9 mouse cellular contexts compared by ENCODE assay signal in the genomic region with DNA sequence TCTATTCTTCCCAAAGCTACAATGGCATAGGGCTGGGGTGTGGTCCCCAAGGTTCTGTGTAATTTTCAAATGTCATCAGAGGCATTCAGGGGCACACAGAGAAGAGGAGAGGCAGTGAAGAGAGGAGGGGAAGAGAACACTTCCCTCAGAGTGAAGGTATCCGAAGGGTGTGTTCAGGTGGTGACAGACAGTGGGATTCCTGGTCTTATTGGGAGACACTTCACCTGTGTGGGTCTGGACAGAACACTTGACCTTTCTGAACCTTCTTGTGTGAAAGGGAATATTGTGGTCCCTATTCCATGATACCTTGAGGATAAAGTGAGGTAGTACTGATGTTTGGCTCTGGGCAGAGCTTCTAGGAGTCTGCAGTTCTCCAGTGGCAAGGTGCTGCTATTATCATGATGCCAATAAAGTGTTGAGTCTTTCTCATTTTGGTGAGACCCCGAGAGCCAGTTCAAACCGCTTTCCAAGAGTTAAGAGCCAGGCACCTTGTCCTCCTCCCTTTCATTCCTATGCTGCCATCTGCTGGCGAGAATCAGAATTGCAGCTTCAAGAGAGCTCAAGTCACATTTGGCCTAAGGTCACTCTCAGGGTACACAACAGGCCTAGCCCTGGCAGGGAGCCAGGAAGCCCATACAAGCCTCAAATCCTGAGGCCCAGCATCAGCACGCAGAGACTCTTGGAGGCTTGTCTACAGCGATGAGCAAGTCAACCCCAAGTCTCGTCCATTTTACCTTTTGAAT. TPM values are rescaled to one million over a fixed set of nuclear protein-coding genes. Genes with fewer than 3 reads are reported as not detected.
DNase-seq lines count a peak whose midpoint lies in the region; ATAC-seq lines count a peak whose summit lies in the region.
"Had no signal": no experiment of that assay in that cellular context is flagged by ENCODE, and none has a peak within 500 bp of the region (broad histone marks: within the 10 kb centered on the region; RNA-seq: fewer than 3 reads in every experiment).

No protein-coding gene starts in this region.

- no peaks in the 10 kb centered on the region for H3K4me1 ChIP-seq in hindbrain, embryonic 12.5 days

- H3K27me3 ChIP-seq in hindbrain, embryonic 12.5 days, result 0 out of 2 replicates have a peak, but pooled peaks cover 3% of the 10 kb centered on the region

- no peak overlapping the region for H3K27ac ChIP-seq in hindbrain, embryonic 12.5 days

- peak; percentile 46 for ATAC-seq in hindbrain, embryonic 12.5 days (ENCODE audit: low FRiP score)

- no peak overlapping the region for H3K9ac ChIP-seq in hindbrain, embryonic 12.5 days

- H3K9me3 ChIP-seq in hindbrain, embryonic 12.5 days (replicated peaks), result no peaks in the 10 kb centered on the region
- H3K9me3 ChIP-seq: megakaryocyte, embryonic 14.5 days had no signal

- no peaks in the 10 kb centered on the region for H3K36me3 ChIP-seq in hindbrain, embryonic 12.5 days

- no peak overlapping the region for H3K4me3 ChIP-seq in hindbrain, embryonic 12.5 days
- H3K4me3 ChIP-seq: megakaryocyte, embryonic 14.5 days had no signal

- 24% methylated on average over 7 of the region's 7 CpGs for WGBS in hindbrain, embryonic 12.5 days

- DNase-seq in Muller cell, postnatal 12 days (ENCODE audit: inconsistent ontology term), result peak; percentile 47
- DNase-seq in cerebellum, adult 8-10 months, result peak; percentile 93
- DNase-seq in frontal cortex, adult 2 months (ENCODE audit: extremely low spot score in 1 of 2, low spot score in 1 of 2), result peak; percentile 65 to 94
- peak; percentile 66 for DNase-seq in layer of hippocampus, adult 9-11 months
- DNase-seq in lung, postnatal 25 days (ENCODE audit: low spot score), result peak; percentile 83
- DNase-seq in retina, postnatal 7 days (ENCODE audit: low read depth, low spot score), result peak; percentile 85
- DNase-seq in urinary bladder, adult 18-20 months (ENCODE audit: low spot score in 2 of 2), result peak; percentile 59 to 78

- H3K4me2 ChIP-seq in hindbrain, embryonic 12.5 days (replicated peaks), result no peak overlapping the region

RNA-seq across cellular contexts. Expression of gene Fam107a, which starts 28.6 kb away (rescaled TPM):
- polyA plus RNA-seq in frontal cortex, adult 2 months (2012; rRNA removed), result 323 and 391 TPM in 2 replicates
- polyA plus RNA-seq in hindbrain, embryonic 12.5 days (2016; fragmentation: Nextera tagmentation; extraction: Ambion mirVana), result 2.5 and 4.5 TPM in 2 replicates

RNA-seq across cellular contexts. Expression of gene Oit1, which starts 32.1 kb away (rescaled TPM):
- polyA plus RNA-seq in frontal cortex, adult 2 months (2012; rRNA removed), result not detected in 2 replicates
- polyA plus RNA-seq in hindbrain, embryonic 12.5 days (2016; fragmentation: Nextera tagmentation; extraction: Ambion mirVana), result not detected in 2 replicates

Comparison
In these comparisons a context has a peak if more than half of its experiments do, and no peak if none do; other contexts are left out.
1. RNA of gene Fam107a, which starts 28.6 kb away (polyA plus RNA-seq): 323 to 391 TPM in frontal cortex, adult 2 months; 2.5 to 4.5 TPM in hindbrain, embryonic 12.5 days; every median in the first group is over 10 times any median in the second.
2. Peak in every context shown above with its lines, with median percentiles within 50 percentile points of each other: DNase-seq.